Mouse (Mus musculus): Measurements from ENCODE around the gene Gpc6.

The Gpc6 gene

GRCm38 (mm10) chr14:117452150-117452549, 527.0 kb downstream of the Gpc6 start:
- DNase-seq (ENCODE audit: low read depth, low spot score), result no peak

GRCm38 (mm10) chr14:117473378-117473777, 548.3 kb downstream of the Gpc6 start:
- no peak for DNase-seq (ENCODE audit: low read depth, low spot score)

- DNase-seq (ENCODE audit: low read depth, low spot score), result no peak
These were observed 553.8 kb downstream of the Gpc6 start for GRCm38 (mm10) chr14:117478879-117479278.

GRCm38 (mm10) chr14:117487161-117487754, 562.1 kb downstream of the Gpc6 start:
- no peak for DNase-seq (ENCODE audit: low read depth, low spot score)

GRCm38 (mm10) chr14:117490469-117490868, 565.4 kb downstream of the Gpc6 start:
- DNase-seq (ENCODE audit: low read depth, low spot score), result no peak

GRCm38 (mm10) chr14:117495118-117495517, 570.0 kb downstream of the Gpc6 start:
- DNase-seq (ENCODE audit: low read depth, low spot score), result no peak

GRCm38 (mm10) chr14:117498785-117499184, 573.7 kb downstream of the Gpc6 start:
- DNase-seq (ENCODE audit: low read depth, low spot score), result no peak

- no peak for DNase-seq (ENCODE audit: low read depth, low spot score)
These were observed 574.2 kb downstream of the Gpc6 start for GRCm38 (mm10) chr14:117499354-117499753.

- no peak for DNase-seq (ENCODE audit: low read depth, low spot score)
These were observed 589.7 kb downstream of the Gpc6 start for GRCm38 (mm10) chr14:117514829-117515228.

GRCm38 (mm10) chr14:117519574-117519973, 594.5 kb downstream of the Gpc6 start:
- no peak for DNase-seq (ENCODE audit: low read depth, low spot score)

- DNase-seq (ENCODE audit: low read depth, low spot score), result no peak
These were observed 595.6 kb downstream of the Gpc6 start for GRCm38 (mm10) chr14:117520706-117521105.

- DNase-seq (ENCODE audit: low read depth, low spot score), result no peak
These were observed 600.0 kb downstream of the Gpc6 start for GRCm38 (mm10) chr14:117525133-117525532.

- no peak for DNase-seq (ENCODE audit: low read depth, low spot score)
These were observed 601.9 kb downstream of the Gpc6 start for GRCm38 (mm10) chr14:117527053-117527452.

- DNase-seq (ENCODE audit: low read depth, low spot score), result no peak
These were observed 604.3 kb downstream of the Gpc6 start for GRCm38 (mm10) chr14:117529439-117529838.

GRCm38 (mm10) chr14:117552776-117553175, 627.7 kb downstream of the Gpc6 start:
- DNase-seq (ENCODE audit: low read depth, low spot score), result no peak

GRCm38 (mm10) chr14:117556715-117557320, 631.7 kb downstream of the Gpc6 start:
- no peak for DNase-seq (ENCODE audit: low read depth, low spot score)

- DNase-seq (ENCODE audit: low read depth, low spot score), result no peak
These were observed 637.0 kb downstream of the Gpc6 start for GRCm38 (mm10) chr14:117562146-117562545.

- DNase-seq (ENCODE audit: low read depth, low spot score), result no peak
These were observed 644.2 kb downstream of the Gpc6 start for GRCm38 (mm10) chr14:117569278-117569677.

GRCm38 (mm10) chr14:117572213-117572612, 647.1 kb downstream of the Gpc6 start:
- no peak for DNase-seq (ENCODE audit: low read depth, low spot score)

GRCm38 (mm10) chr14:117574216-117574615, 649.1 kb downstream of the Gpc6 start:
- DNase-seq (ENCODE audit: low read depth, low spot score), result no peak

- no peak for DNase-seq (ENCODE audit: low read depth, low spot score)
These were observed 656.6 kb downstream of the Gpc6 start for GRCm38 (mm10) chr14:117581740-117582139.

- DNase-seq (ENCODE audit: low read depth, low spot score), result no peak
These were observed 674.6 kb downstream of the Gpc6 start for GRCm38 (mm10) chr14:117599758-117600157.

GRCm38 (mm10) chr14:117603837-117604236, 678.7 kb downstream of the Gpc6 start:
- DNase-seq (ENCODE audit: low read depth, low spot score), result no peak

- DNase-seq (ENCODE audit: low read depth, low spot score), result no peak
These were observed 680.6 kb downstream of the Gpc6 start for GRCm38 (mm10) chr14:117605750-117606149.

Data from WW6 (cell line).